Mouse (Mus musculus) neural tube, embryonic 10.5 days (tissue): ENCODE data around the gene Sdhc.
"Not testable (repeated sequence)": the region's sequence is repeated elsewhere in the genome, so short reads cannot be mapped to it uniquely, and the experiment has no call there.

Source experiments
- DNase-seq: peaks from one replicate; pipeline ENCODE4 v3.0.0-alpha.2; 2017; ENCODE audit warnings: low spot score; ENCODE audit errors: extremely low spot score

Gene Sdhc

DNA sequence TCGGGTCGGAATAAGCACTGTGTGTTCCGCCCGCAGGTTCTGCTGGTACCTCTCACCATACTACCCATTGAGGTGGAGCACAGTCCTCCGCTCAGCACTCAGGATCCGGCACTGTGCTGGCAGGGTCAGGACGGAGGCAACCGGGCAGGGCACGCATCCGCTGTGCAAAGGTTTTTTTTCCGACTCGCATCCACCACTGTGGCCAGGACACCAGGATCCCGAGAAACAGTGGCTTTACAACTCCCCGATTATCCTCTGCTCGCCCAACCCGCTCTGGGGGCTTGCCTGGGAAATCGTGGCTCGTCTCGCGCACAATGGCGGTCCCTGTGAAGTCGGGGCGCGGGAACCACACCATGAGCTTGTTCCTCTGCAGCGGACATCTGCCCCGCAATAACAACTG lies 64.7 kb downstream of the Sdhc start:
- peak; percentile 64 for DNase-seq

DNA sequence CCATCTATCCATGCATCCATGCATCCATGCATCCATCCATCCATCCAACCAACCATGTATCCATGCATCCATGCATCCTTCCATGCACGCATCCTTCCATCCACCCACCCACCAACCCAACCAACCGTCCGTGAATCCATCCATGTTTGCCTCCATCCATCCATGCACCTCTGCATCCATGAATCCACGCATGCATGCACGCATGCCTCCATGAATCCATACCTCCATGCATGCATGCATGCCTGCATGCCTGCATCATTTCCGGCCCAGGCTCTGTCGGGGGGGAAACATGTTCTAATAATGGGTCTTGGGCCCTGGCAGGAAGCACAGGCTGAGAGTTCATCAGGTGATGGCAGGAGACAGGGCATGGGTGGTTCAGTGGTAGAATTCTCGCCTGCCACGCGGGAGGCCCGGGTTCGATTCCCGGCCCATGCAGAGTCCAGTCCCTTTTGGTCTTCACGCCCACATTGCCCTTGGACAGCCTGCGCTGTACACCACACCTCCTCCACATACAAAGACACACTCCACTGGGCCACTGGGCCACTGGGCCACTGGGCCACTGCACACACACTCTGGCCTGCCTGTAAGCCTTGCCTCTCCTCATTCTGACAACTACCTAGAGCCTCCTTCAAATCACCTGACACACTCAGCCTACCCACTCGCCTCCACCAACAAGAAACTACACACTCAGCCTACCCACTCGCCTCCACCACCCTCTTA lies 68.7 kb downstream of the Sdhc start:
- not testable (repeated sequence) for DNase-seq

DNA sequence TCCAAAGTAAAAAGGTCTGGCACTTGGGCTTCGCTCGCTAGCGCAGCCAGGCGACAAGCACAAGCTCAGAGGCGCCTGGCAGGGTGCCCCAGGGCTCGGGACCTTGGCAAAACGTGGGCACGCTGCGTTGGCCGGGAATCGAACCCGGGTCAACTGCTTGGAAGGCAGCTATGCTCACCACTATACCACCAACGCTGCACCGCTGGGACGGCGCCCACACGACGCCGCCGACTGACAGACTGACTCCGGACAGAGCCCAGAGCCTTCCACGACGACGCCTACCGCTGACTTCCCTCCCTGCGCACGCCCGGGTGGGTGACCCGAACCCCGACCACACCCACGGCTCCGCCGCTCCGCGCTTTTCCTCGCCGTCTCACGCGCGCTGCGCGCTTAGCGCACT lies 70.6 kb downstream of the Sdhc start:
- DNase-seq, result not testable (repeated sequence)

DNA sequence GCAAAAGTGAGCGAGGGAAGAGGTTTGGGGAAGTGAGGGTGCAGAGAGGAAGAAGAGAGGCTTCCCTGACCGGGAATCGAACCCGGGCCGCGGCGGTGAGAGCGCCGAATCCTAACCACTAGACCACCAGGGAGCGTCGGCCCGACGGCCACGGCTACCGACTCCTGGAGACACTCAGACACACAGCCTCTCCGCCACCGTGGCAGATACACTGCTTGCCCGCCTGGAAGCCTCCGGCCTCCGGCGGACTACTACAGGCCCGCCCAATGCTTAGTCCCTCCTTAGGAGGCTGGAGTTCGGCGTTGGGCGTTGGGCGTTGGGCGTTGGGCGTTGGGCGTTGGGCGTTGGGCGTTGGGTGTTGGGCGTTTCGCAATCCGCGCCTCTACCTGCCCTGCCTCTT lies 71.1 kb downstream of the Sdhc start:
- not testable (repeated sequence) for DNase-seq

DNA sequence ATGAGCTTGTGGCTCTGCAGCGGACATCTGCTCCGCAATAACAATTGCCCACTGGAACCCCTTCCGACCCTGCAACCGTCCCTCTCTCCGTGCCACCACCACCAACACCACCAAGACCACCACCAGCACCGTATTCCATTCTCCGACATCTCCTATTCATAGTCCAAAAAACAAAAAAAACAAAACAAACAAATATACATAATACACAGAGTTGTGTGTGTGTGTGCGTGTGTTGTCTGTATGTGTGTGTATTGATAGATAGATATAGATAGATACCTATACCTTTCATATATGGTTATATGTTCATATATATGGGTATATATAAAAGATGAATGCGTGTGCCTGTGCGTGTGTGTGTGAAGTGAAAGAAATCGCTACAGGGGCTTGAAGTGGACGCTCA lies 72.0 kb downstream of the Sdhc start:
- not testable (repeated sequence) for DNase-seq

DNA sequence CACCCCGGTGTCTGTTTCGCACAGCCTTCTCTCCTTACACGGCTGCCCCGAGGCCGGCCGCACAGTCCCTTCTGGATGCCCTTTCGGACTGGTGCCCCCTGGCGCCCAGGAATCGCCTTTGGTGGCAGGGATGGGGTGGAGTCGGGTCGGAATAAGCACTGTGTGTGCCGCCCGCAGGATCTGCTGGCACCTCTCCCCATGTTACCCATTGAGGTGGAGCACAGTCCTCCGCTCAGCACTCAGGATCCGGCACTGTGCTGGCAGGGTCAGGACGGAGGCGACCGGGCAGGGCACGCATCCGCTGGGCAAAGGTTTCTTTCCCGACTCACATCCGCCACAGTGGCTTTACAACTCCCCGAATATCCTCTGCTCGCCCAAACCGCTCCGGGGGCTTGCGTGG lies 72.4 kb downstream of the Sdhc start:
- DNase-seq, result not testable (repeated sequence)

DNA sequence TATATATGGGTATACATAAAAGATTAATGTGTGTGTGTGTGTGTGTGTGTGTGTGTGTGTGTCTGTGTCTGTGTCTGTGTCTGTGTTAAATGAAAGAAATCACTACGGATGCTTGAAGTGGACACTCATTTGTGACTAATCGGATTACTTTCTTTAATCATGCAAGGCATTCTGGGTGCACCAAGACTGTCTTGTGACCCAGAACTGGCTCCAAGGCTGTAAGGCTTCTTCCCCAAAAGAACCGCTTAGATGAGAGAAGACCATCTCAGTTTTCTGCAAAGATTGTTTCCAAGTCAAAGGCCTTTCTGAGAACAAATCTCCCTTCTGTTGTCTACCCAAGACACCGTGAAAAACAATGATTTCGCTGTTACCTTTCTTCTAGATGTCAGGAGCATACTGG lies 73.2 kb downstream of the Sdhc start:
- not testable (repeated sequence) for DNase-seq
